Mouse (Mus musculus): ENCODE results near the gene Pnpla7. TPM values are rescaled to one million over a fixed set of nuclear protein-coding genes. Genes with fewer than 3 reads are reported as not detected.

The Pnpla7 gene
- total and polyA plus RNA-seq, 3 experiments: 8.8 to 11.3 TPM; not detected in 1

DNA sequence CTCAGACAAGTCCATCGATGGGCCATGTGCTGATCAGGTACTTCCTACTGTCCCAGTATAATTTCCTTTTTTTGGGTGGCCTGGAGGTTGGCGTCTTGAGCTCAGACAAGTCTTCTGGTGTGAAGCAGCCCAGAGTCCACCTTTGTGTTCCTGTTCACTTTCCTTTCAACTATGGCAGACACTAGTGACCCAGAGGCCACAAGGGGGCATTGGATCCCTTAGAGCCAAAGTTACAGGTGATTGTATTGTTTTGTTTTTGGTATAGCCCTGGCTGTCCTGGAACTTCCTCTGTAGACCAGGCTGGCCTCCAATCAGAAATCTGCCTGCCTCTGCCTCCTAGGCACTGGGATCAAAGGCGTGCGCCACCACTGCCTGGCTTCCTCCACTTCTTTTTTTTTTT is 96.6 kb downstream of the Pnpla7 start:
- no peak overlapping the region for H3K27ac ChIP-seq (ENCODE audit: control insufficient read depth, low read depth, low read length)
- peaks cover 0 to 4% of the 10 kb centered on the region in 2 experiments; a peak in 2 of 4 replicates for H3K36me3 ChIP-seq (ENCODE audit: control insufficient read depth in 1 of 2, insufficient read depth in 2 of 2, low read length in 2 of 2)
- DNase-seq (ENCODE audit: low read depth, low spot score): peak; percentile 16
- no peaks in the 10 kb centered on the region for H3K79me2 ChIP-seq (ENCODE audit: control insufficient read depth, insufficient read depth, low read length, poor library complexity)
- no peaks in the 10 kb centered on the region for H3K9me3 ChIP-seq (replicated peaks; ENCODE audit: insufficient read depth, low read length)
- peaks cover 3 to 18% of the 10 kb centered on the region in 2 experiments; a peak in 2 of 4 replicates for H3K4me1 ChIP-seq (ENCODE audit: control insufficient read depth in 1 of 2, insufficient read depth in 2 of 2, low read length in 2 of 2)
- TF ChIP-seq RAD21 (IDR thresholded peaks at IDR 0.05; ENCODE audit: low read depth, low read length) (peak; percentile 27), CTCF (IDR thresholded peaks at IDR 0.05 in 2 of 3, conservative IDR thresholded peaks at IDR 0.05 in 1 of 3; ENCODE audit: control insufficient read depth in 1 of 3, insufficient read depth in 1 of 3, low read depth in 2 of 3, low read length in 3 of 3, poor library complexity in 1 of 3, severe bottlenecking in 1 of 3) (peak in 2 of 3 experiments; percentile 18 to 42; a peak in 3 of 6 replicates), SMC3 (IDR thresholded peaks at IDR 0.05; ENCODE audit: low read depth, low read length) (peak; percentile 47), SIN3A (IDR thresholded peaks at IDR 0.05; ENCODE audit: low read length) (no peak), ETS1 (IDR thresholded peaks at IDR 0.05; ENCODE audit: low read depth, low read length) (no peak)
- no peak overlapping the region for H3K9ac ChIP-seq (ENCODE audit: control insufficient read depth, low read depth, low read length, poor library complexity, severe bottlenecking)
- no peak overlapping the region for H3K4me3 ChIP-seq (ENCODE audit: control insufficient read depth in 1 of 2, insufficient read depth in 1 of 2, low read depth in 2 of 2, low read length in 2 of 2)
- no peaks in the 10 kb centered on the region; a peak in 1 of 4 replicates for H3K27me3 ChIP-seq (ENCODE audit: control insufficient read depth in 1 of 2, insufficient read depth in 2 of 2, low read length in 2 of 2)

- Histone ChIP-seq H3K79me2 (ENCODE audit: control insufficient read depth, insufficient read depth, low read length, poor library complexity) (no peaks in the 10 kb centered on the region), H3K36me3 (ENCODE audit: control insufficient read depth in 1 of 2, insufficient read depth in 2 of 2, low read length in 2 of 2) (peaks cover 0 to 2% of the 10 kb centered on the region in 2 experiments; a peak in 1 of 4 replicates), H3K27me3 (ENCODE audit: control insufficient read depth in 1 of 2, insufficient read depth in 2 of 2, low read length in 2 of 2) (peaks cover 0 to 2% of the 10 kb centered on the region in 2 experiments; a peak in 1 of 4 replicates), H3K27ac (ENCODE audit: control insufficient read depth, low read depth, low read length) (no peak overlapping the region), H3K9me3 (replicated peaks; ENCODE audit: insufficient read depth, low read length) (no peaks in the 10 kb centered on the region), H3K4me3 (ENCODE audit: control insufficient read depth in 1 of 2, insufficient read depth in 1 of 2, low read depth in 2 of 2, low read length in 2 of 2) (no peak overlapping the region), H3K4me1 (ENCODE audit: control insufficient read depth in 1 of 2, insufficient read depth in 2 of 2, low read length in 2 of 2) (peaks cover 0 to 11% of the 10 kb centered on the region in 2 experiments; a peak in 1 of 4 replicates), H3K9ac (ENCODE audit: control insufficient read depth, low read depth, low read length, poor library complexity, severe bottlenecking) (no peak overlapping the region)
- TF ChIP-seq POLR2AphosphoS2 (IDR thresholded peaks at IDR 0.05; ENCODE audit: low read length) (no peak), MEF2A (IDR thresholded peaks at IDR 0.05; ENCODE audit: extremely low read depth, insufficient replicate concordance, low read depth, low read length, poor library complexity, severe bottlenecking) (no peak), USF2 (IDR thresholded peaks at IDR 0.05; ENCODE audit: borderline replicate concordance in 1 of 2, insufficient read depth in 1 of 2, low read depth in 1 of 2, low read length in 2 of 2) (no peak), TBP (IDR thresholded peaks at IDR 0.05; ENCODE audit: low read depth, low read length) (no peak), KAT2A (conservative IDR thresholded peaks at IDR 0.05; ENCODE audit: low read depth, low read length) (no peak), TCF12 (IDR thresholded peaks at IDR 0.05; ENCODE audit: low read depth, low read length) (no peak), HCFC1 (IDR thresholded peaks at IDR 0.05; ENCODE audit: low read depth, low read length) (no peak), GABPA (IDR thresholded peaks at IDR 0.05; ENCODE audit: low read depth, low read length) (no peak), RCOR1 (IDR thresholded peaks at IDR 0.05; ENCODE audit: low read depth, low read length) (no peak), BHLHE40 (IDR thresholded peaks at IDR 0.05; ENCODE audit: borderline replicate concordance, low read depth, low read length) (no peak), USF1 (IDR thresholded peaks at IDR 0.05; ENCODE audit: low read depth, low read length) (no peak), ZC3H11A (IDR thresholded peaks at IDR 0.05; ENCODE audit: low read depth, low read length) (no peak), RAD21 (IDR thresholded peaks at IDR 0.05; ENCODE audit: low read depth, low read length) (no peak), CHD2 (IDR thresholded peaks at IDR 0.05; ENCODE audit: low read length) (no peak), CHD1 (IDR thresholded peaks at IDR 0.05; ENCODE audit: low read depth, low read length) (no peak), MAZ (IDR thresholded peaks at IDR 0.05; ENCODE audit: low read depth, low read length) (no peak)
- peak; percentile 34 for DNase-seq (ENCODE audit: low read depth, low spot score)
Observed at GRCm38 (mm10) chr2:25075506-25075905, 99.7 kb downstream of the Pnpla7 start.

Data from MEL (cell line).